Mouse (Mus musculus): ENCODE measurements around the gene Kdm6b.

The Kdm6b gene

GRCm38 (mm10) chr11:69369215-69369989 lies 44.1 kb downstream of the Kdm6b start, which contains the start of gene Chd3:
Gene Chd3, minus strand, starts transcription at chr11:69369406.
- in situ Hi-C loops (cut with MboI, MseI): no loop called here

- in situ Hi-C loops (cut with MboI, MseI): no loop called here
Observed at GRCm38 (mm10) chr11:69368356-69369214, 44.9 kb downstream of the Kdm6b start.

DNA sequence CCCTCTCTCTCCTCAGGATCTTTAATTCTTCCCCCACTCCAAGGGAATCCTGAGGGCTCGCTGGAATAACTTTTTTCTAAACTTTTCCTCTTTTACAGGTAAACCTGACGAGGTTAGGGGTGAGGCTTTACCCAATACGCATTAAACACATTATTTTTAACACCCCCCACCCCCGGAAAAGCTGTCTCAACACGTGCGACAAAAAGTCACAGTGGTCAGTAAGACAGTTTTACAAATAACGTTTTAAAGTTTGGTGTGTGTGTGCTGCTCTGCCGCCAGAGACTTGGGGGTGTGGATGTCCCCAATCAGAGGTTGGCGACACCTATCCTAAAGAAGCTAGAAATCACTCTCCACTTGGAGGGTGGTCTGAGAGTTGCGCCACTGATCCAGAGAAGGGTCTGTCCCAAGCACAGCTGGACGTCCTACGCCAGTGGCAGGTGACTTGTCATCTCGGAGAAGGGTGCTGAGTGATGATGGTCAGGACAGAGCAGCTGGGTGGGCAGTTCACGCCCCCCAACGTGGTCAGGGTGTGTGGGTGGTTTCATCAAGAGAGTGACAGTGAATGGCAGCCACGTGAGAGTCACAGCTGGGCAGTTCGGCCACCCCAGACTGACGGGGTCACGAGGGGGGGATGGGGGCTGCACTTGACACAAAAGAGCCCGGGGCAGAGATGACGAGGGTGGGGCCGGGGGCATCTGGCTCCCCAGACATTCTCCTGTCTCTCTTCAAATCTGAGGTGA lies 45.7 kb downstream of the Kdm6b start:
- in situ Hi-C loops (cut with MboI, MseI): no loop called here

GRCm38 (mm10) chr11:69366855-69367615 lies 46.4 kb downstream of the Kdm6b start:
- in situ Hi-C loops (cut with MboI, MseI): no loop called here

DNA sequence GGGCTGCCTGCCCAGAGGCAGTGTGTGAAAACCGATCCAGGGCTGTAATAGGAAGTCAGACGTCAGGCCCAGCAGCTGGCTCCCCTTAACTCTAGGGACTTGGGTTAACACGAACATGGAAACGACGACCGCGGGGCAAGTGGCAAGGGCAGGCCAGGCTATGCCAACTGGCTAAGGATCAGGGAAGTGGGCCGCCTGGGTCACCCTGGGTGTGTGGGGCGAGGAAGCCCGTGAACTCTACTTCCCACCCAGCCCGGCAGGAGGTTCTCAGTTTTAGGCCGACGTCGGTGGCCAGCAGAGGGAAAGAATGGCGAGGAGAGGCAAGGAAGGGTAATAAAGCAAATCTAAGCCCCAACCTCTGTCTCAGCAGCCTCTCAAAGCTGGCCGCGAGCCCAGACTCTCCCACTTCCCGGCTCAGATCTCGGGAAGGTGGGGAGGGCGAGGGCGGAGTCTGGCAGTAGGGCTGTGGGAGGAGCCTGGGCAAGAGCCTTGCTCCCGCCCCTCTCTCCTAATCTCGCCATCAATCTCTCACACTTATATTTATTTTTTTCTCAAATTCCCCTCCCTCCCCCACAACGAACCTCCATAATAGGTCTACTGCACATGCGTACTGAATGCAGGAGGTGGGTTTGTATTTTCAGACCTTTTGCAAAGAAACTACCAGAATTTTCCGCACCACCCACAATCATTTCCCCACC lies 47.2 kb downstream of the Kdm6b start:
- in situ Hi-C loops (cut with MboI, MseI): no loop called here

GRCm38 (mm10) chr11:69365722-69366121 lies 47.8 kb downstream of the Kdm6b start:
- in situ Hi-C loops (cut with MboI, MseI): no loop called here

- in situ Hi-C loops (cut with MboI, MseI): no loop called here
Observed at GRCm38 (mm10) chr11:69364910-69365309, 48.6 kb downstream of the Kdm6b start.

GRCm38 (mm10) chr11:69364376-69364775 lies 49.1 kb downstream of the Kdm6b start:
- in situ Hi-C loops (cut with MboI, MseI): no loop called here

DNA sequence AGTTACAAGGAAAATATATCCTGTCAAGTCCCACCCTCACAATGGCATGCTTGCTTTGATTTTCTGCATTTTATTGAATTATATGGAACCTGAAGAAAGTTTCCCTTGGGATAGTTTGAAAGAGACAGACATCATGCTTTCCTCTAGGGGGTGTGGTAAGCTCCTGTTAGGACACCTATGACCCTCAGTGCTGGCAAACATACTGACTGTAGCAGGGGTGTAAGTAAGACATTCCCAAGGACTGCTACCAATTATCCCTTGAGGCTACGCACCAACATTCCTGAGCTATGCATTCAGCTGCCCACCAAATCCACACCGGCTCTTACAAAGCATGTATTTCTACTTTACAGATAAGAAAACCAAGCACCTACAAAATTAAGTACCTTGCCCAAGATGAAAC lies 51.0 kb downstream of the Kdm6b start:
- in situ Hi-C loops (cut with MboI, MseI): no loop called here

DNA sequence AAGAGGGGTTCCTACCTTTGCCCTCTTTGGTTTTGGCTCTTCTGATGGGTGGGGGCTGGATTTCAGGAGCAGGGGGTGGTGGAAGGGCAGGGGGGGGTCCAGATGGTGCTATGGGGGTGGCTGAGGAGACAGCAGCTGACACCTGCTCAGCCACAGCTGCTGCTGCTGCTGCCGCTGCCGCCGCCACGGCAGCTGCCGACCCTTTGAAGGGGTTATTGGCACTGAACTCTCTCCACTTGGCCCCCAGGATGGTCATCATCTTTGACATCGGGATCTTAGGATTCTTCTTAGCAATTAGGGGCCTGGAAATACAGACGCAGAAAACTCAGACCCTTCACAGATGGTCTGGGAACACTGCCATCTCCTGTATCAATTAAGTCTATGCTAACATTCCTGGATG lies 51.5 kb downstream of the Kdm6b start:
- in situ Hi-C loops (cut with MboI, MseI): no loop called here

DNA sequence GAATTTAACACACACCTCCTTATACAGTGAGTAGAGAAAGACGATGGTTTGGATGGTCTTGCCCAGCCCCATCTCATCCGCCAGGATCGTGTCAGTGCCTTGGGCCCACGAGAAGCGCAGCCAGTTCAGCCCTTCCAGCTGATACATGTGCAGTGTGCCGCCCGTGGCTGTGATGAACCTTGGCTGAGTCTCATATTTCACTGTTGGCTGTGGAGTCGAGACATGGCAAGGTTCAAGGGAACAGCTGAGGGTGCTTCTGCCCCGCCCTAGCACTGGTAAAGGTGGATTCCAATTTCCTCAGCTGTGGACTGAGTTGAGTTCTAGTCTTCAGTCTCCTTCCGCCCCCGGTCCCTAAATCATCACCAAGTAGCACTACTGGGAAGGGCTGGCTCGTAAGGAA lies 55.8 kb downstream of the Kdm6b start:
- in situ Hi-C loops (cut with MboI, MseI): no loop called here

DNA sequence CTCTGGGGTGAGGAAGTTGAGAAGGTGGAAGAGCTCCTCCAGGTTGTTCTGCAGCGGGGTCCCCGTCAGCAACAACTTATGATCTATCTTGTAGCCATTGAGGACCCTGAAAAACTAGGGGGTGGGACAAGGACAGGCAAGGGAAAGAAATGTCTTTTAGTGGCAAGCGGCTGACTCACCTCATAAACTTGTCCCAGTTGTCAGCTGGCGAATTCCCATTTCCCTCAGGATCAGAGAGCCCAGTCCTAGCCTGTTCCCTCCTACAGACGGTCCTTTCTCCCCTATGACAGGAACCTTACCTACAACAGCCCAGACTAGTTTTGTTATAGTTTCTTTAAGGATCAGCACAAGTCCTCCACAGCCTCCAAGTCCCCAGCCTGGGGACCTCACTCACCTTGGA lies 56.9 kb downstream of the Kdm6b start:
- in situ Hi-C loops (cut with MboI, MseI): no loop called here

Measured in regulatory T cell (primary cell).